Mouse (Mus musculus) midbrain, postnatal 0 days (tissue): ENCODE results near the gene Esrrb. TPM values are rescaled to one million over a fixed set of nuclear protein-coding genes. Genes with fewer than 3 reads are reported as not detected.
A peak's percentile ranks its signal among the peaks of the same experiment; 100 is the strongest.

ENCODE experiments used
- ATAC-seq: fragments of 200-750 bp; cut with Nextera tagmentation; 2 replicates; pipeline ENCODE4 v1.8.0; 2017; ENCODE audit warnings: moderate number of reproducible peaks, mild to moderate bottlenecking, moderate TSS enrichment, moderate library complexity; ENCODE audit not compliant: low FRiP score
- DNase-seq: peaks from one replicate; pipeline ENCODE4 v3.0.0-alpha.2; 2015; ENCODE audit warnings: low spot score
- H3K27ac ChIP-seq: fragments of 300-500 bp; sonication (generic); 2 replicates; pipeline ENCODE4 v1.5.1; 2014; ENCODE audit warnings: low read depth, mild to moderate bottlenecking, low read length, mixed read lengths
- H3K27me3 ChIP-seq: fragments of 300-500 bp; sonication (generic); 2 replicates; pipeline ENCODE4 v1.6.1; 2014; ENCODE audit warnings: low read length, control low read depth, mixed read lengths; ENCODE audit not compliant: insufficient read depth
- H3K36me3 ChIP-seq: fragments of 300-500 bp; sonication (generic); 2 replicates; pipeline ENCODE4 v1.6.1; 2014; ENCODE audit warnings: low read length, control low read depth, mixed read lengths; ENCODE audit not compliant: insufficient read depth
- H3K4me1 ChIP-seq: fragments of 300-500 bp; sonication (generic); 2 replicates; pipeline ENCODE4 v1.6.1; 2014; ENCODE audit warnings: mild to moderate bottlenecking, control low read depth, antibody characterized with exemption, low read length, mixed read lengths; ENCODE audit not compliant: insufficient read depth
- H3K4me2 ChIP-seq: fragments of 300-500 bp; sonication (generic); 2 replicates; pipeline ENCODE4 v1.6.1; 2014; ENCODE audit warnings: low read depth, mild to moderate bottlenecking, low read length, mixed read lengths; ENCODE audit not compliant: poor library complexity, severe bottlenecking
- H3K4me3 ChIP-seq: fragments of 300-500 bp; sonication (generic); 2 replicates; pipeline ENCODE4 v1.5.1; 2014; ENCODE audit warnings: low read depth, mild to moderate bottlenecking, low read length, moderate library complexity
- H3K9ac ChIP-seq: fragments of 300-500 bp; sonication (generic); replicated peaks from 2 replicates; pipeline ENCODE4 v1.6.1; 2014; ENCODE audit warnings: mild to moderate bottlenecking, low read length, moderate library complexity, mixed read lengths; ENCODE audit not compliant: poor library complexity, severe bottlenecking
- H3K9me3 ChIP-seq: fragments of 300-500 bp; sonication (generic); 2 replicates; pipeline ENCODE4 v1.6.1; 2016; ENCODE audit warnings: low read length, control low read depth
- CTCF ChIP-seq: IDR thresholded peaks from 2 replicates; pipeline ENCODE4 v1.5.1; 2016; ENCODE audit warnings: antibody characterized with exemption, mild to moderate bottlenecking
- WGBS: fragments of 180-500 bp; shearing (Covaris S2); extraction: QIAGEN DNeasy Blood & Tissue Kit; methylation state at CpG from one replicate; pipeline ENCODE4 v1.1.7; 2014; 5-methylcytosine and 5-hydroxymethylcytosine counted together
- polyA plus RNA-seq: library from polyadenylated mRNA; unstranded; fragments of >200 nt; fragmentation: Nextera tagmentation; extraction: Ambion mirVana; gene quantifications from 2 replicates; pipeline ENCODE4 v1.2.1, GENCODE M21; 2015
- total RNA-seq: library from RNA; depleted of rRNA; stranded (reverse); fragments of >200 nt; gene quantifications from 2 replicates; pipeline ENCODE4 v1.2.3, GENCODE M21; 2014

Esrrb gene
- total and polyA plus RNA-seq, 2 experiments from 2014 or later, result 3.3 to 11.6 TPM

DNA sequence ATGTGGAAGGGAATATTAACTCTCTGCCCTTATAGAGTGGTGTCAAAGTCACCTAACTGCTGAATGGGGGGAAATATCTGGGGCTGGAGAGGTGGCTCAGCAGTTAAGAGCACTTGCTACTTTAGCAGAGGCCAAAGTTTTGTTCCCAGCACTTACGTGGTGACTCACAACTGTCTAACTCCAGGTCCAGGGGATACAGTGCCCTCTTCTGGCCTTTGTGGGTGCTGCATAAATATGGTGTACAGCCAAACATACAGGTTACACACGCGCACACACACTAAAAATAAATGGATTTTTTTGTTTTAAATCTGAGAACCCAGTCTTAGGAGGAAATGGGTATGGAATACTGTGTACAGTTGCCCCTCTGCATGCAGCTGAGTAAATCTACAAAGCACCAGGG lies 24.7 kb upstream of the Esrrb start:
- Histone ChIP-seq H3K4me2 (no peak overlapping the region), H3K36me3 (no peaks in the 10 kb centered on the region), H3K9me3 (no peaks in the 10 kb centered on the region), H3K4me3 (no peak overlapping the region), H3K4me1 (no peaks in the 10 kb centered on the region; the same call in 1 of the 2 replicates), H3K27me3 (no peaks in the 10 kb centered on the region), H3K27ac (no peak overlapping the region), H3K9ac (no peak overlapping the region)
- 98% methylated on average over 3 of the region's 3 CpGs for whole genome bisulfite sequencing
- DNase-seq (no peak), ATAC-seq (no peak)
- peak; percentile 47 for TF ChIP-seq CTCF

- Histone ChIP-seq H3K36me3 (no peaks in the 10 kb centered on the region), H3K9me3 (no peaks in the 10 kb centered on the region), H3K27ac (no peak overlapping the region), H3K4me3 (no peak overlapping the region), H3K4me2 (no peak overlapping the region), H3K9ac (0 out of 2 replicates have a peak overlapping the region, but pooled peaks have one; percentile 13), H3K4me1 (no peaks in the 10 kb centered on the region; the same call in 1 of the 2 replicates), H3K27me3 (no peaks in the 10 kb centered on the region)
- no peak for TF ChIP-seq CTCF
- WGBS, result 52% methylated on average over 7 of the region's 7 CpGs
- DNase-seq, result no peak
- ATAC-seq, result no peak
These were observed 24.0 kb upstream of the Esrrb start for GRCm38 (mm10) chr12:86336887-86337286.

DNA sequence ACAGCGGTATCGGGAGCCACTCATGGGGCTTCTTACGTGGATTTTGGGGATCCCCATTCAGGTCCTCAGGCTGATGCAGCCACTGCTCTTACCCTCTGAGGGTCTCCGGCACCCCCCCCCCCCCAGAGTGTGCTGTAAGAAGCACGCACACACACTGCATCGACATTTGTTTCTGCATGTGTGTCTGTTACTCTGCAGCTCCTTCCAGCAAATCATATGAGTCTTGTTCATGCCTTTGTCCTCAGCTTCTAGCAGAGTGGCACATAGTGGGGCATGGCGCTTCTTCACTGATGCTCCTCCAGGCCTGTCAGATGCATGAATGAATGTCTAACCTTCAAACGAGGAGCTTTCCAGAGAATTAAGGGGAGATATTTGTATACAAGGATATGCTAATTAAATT lies 11.4 kb upstream of the Esrrb start:
- Histone ChIP-seq H3K9ac (no peak overlapping the region), H3K4me2 (no peak overlapping the region), H3K27ac (no peak overlapping the region), H3K4me3 (no peak overlapping the region), H3K27me3 (no peaks in the 10 kb centered on the region), H3K36me3 (no peaks in the 10 kb centered on the region), H3K4me1 (no peaks in the 10 kb centered on the region), H3K9me3 (no peaks in the 10 kb centered on the region)
- DNase-seq (no peak), ATAC-seq (no peak)
- no peak for TF ChIP-seq CTCF
- WGBS, result 74% methylated on average over 8 of the region's 8 CpGs

DNA sequence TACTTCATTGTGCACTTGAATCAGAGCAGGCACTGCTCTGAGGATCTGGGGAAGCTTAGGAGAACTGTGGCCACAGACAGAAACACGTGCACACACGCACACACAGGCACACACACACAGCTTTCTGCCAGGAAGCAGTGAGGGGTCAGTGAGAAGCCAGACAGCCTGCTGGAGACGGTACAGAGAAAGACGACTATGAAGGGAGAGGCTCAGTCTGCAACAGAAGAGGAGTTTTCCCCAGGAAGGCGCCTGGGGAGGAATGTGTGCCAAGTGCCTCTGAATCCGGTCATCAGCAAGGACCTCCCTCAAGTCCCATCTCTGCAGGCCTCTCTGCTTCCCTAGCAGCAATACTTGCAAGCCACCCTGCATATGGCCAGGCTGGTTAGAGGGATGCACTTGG lies 1.5 kb upstream of the Esrrb start:
- 60% methylated on average over 6 of the region's 6 CpGs for WGBS
- Histone ChIP-seq H3K9me3 (no peaks in the 10 kb centered on the region), H3K27me3 (no peaks in the 10 kb centered on the region), H3K4me3 (no peak overlapping the region), H3K9ac (no peak overlapping the region), H3K27ac (no peak overlapping the region), H3K36me3 (no peaks in the 10 kb centered on the region), H3K4me1 (no peaks in the 10 kb centered on the region), H3K4me2 (no peak overlapping the region)
- ATAC-seq (no peak), DNase-seq (no peak)
- no peak for TF ChIP-seq CTCF

DNA sequence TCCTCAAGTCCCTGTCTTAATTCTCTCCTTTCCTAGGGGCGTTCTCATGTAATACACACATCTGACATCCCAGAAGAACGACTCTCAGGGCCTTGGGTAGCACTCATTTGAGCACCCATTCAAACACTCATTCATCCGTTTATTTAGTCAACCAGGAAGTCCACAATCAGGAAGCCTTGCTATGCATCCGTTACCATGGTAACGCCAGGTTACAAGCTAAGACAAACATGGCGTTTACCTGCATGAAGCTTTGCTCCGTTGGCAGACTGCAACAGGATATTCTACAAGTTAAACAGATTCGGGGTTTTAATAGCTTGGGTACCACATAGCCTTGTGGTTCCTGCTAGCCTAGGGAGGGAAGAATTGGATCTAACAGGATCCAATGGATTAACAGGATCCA lies 1.0 kb upstream of the Esrrb start:
- WGBS, result 76% methylated on average over 8 of the region's 8 CpGs
- DNase-seq (peak; percentile 50), ATAC-seq (no peak)
- Histone ChIP-seq H3K27ac (no peak overlapping the region), H3K9ac (no peak overlapping the region), H3K36me3 (no peaks in the 10 kb centered on the region), H3K9me3 (no peaks in the 10 kb centered on the region), H3K4me1 (no peaks in the 10 kb centered on the region), H3K4me3 (no peak overlapping the region), H3K4me2 (no peak overlapping the region), H3K27me3 (no peaks in the 10 kb centered on the region)
- TF ChIP-seq CTCF, result no peak

GRCm38 (mm10) chr12:86364285-86364684 lies 3.4 kb downstream of the Esrrb start:
- DNase-seq, result no peak
- no peak for TF ChIP-seq CTCF
- no peaks in the 10 kb centered on the region for H3K9me3 ChIP-seq
- WGBS, result 22% methylated on average over 5 of the region's 5 CpGs
- no peak overlapping the region for H3K4me2 ChIP-seq
- H3K4me3 ChIP-seq, result no peak overlapping the region
- H3K27ac ChIP-seq, result no peak overlapping the region
- no peak overlapping the region for H3K9ac ChIP-seq
- H3K4me1 ChIP-seq, result peaks cover 5% of the 10 kb centered on the region; the same call in 1 of the 2 replicates
- H3K27me3 ChIP-seq, result no peaks in the 10 kb centered on the region
- ATAC-seq, result no peak
- H3K36me3 ChIP-seq, result no peaks in the 10 kb centered on the region
